Mouse (Mus musculus) stomach, embryonic 14.5 days (tissue): ENCODE measurements around the gene Snx4. TPM values are rescaled to one million over a fixed set of nuclear protein-coding genes. Genes with fewer than 3 reads are reported as not detected.

Source experiments
- ATAC-seq: fragments of 200-750 bp; cut with Nextera tagmentation; 2 replicates; pipeline ENCODE4 v1.8.0; 2017; ENCODE audit warnings: low read depth, moderate TSS enrichment; ENCODE audit not compliant: insufficient number of reproducible peaks, insufficient read depth, low FRiP score
- H3K27ac ChIP-seq: fragments of 300-500 bp; sonication (generic); 2 replicates; pipeline ENCODE4 v1.5.1; 2014; ENCODE audit warnings: mild to moderate bottlenecking, low read length, moderate library complexity, mixed read lengths
- H3K27me3 ChIP-seq: fragments of 300-500 bp; sonication (generic); 2 replicates; pipeline ENCODE4 v1.6.1; 2014; ENCODE audit warnings: low read length, control low read depth, mixed read lengths; ENCODE audit not compliant: control insufficient read depth, insufficient read depth
- H3K36me3 ChIP-seq: fragments of 300-500 bp; sonication (generic); 2 replicates; pipeline ENCODE4 v1.6.1; 2014; ENCODE audit warnings: mild to moderate bottlenecking, control low read depth, low read length, moderate library complexity, mixed read lengths; ENCODE audit not compliant: control insufficient read depth, insufficient read depth
- H3K4me1 ChIP-seq: fragments of 300-500 bp; sonication (generic); 2 replicates; pipeline ENCODE4 v1.6.1; 2014; ENCODE audit warnings: low read length, control low read depth, mixed read lengths; ENCODE audit not compliant: control insufficient read depth, insufficient read depth
- H3K4me2 ChIP-seq: fragments of 300-500 bp; sonication (generic); replicated peaks from 2 replicates; pipeline ENCODE4 v1.6.1; 2014; ENCODE audit warnings: low read depth, low read length, control low read depth
- H3K4me3 ChIP-seq: fragments of 300-500 bp; sonication (generic); 2 replicates; pipeline ENCODE4 v1.5.1; 2014; ENCODE audit warnings: low read depth, low read length, control low read depth
- H3K9ac ChIP-seq: fragments of 300-500 bp; sonication (generic); replicated peaks from 2 replicates; pipeline ENCODE4 v1.6.1; 2014; ENCODE audit warnings: low read depth, mild to moderate bottlenecking, control low read depth, low read length, moderate library complexity, mixed read lengths
- H3K9me3 ChIP-seq: fragments of 300-500 bp; sonication (generic); 2 replicates; pipeline ENCODE4 v1.6.1; 2016; ENCODE audit warnings: low read depth, low read length, control low read depth; ENCODE audit not compliant: control insufficient read depth
- WGBS: fragments of 180-500 bp; shearing (Covaris S2); extraction: QIAGEN DNeasy Blood & Tissue Kit; methylation state at CpG from one replicate; pipeline ENCODE4 v1.1.7; 2014; 5-methylcytosine and 5-hydroxymethylcytosine counted together
- polyA plus RNA-seq: library from polyadenylated mRNA; unstranded; fragments of >200 nt; fragmentation: Nextera tagmentation; extraction: Ambion mirVana; gene quantifications from 2 replicates; pipeline ENCODE4 v1.2.1, GENCODE M21; 2014

Gene Snx4
- polyA plus RNA-seq, 1 experiment from 2014 or later: 79.6 TPM

GRCm38 (mm10) chr16:33338492-33338891 lies 87.2 kb downstream of the Snx4 start:
- no peak overlapping the region for H3K27ac ChIP-seq
- H3K36me3 ChIP-seq: no peaks in the 10 kb centered on the region
- WGBS: 50% methylated on average over 4 of the region's 4 CpGs
- H3K9ac ChIP-seq: no peak overlapping the region
- ATAC-seq: no peak
- H3K4me3 ChIP-seq: no peak overlapping the region
- no peaks in the 10 kb centered on the region; the same call in 1 of the 2 replicates for H3K4me1 ChIP-seq
- H3K27me3 ChIP-seq: no peaks in the 10 kb centered on the region
- H3K9me3 ChIP-seq: no peaks in the 10 kb centered on the region
- H3K4me2 ChIP-seq: no peak overlapping the region

GRCm38 (mm10) chr16:33339476-33339875 lies 88.2 kb downstream of the Snx4 start:
- Histone ChIP-seq H3K36me3 (no peaks in the 10 kb centered on the region), H3K4me2 (no peak overlapping the region), H3K9ac (no peak overlapping the region), H3K9me3 (no peaks in the 10 kb centered on the region), H3K4me1 (no peaks in the 10 kb centered on the region; the same call in 1 of the 2 replicates), H3K27ac (no peak overlapping the region), H3K27me3 (no peaks in the 10 kb centered on the region), H3K4me3 (no peak overlapping the region)
- 64% methylated on average over 2 of the region's 2 CpGs for WGBS
- ATAC-seq: no peak

- no peak overlapping the region for H3K9ac ChIP-seq
- no peak overlapping the region for H3K4me3 ChIP-seq
- no peak for ATAC-seq
- H3K4me1 ChIP-seq: peaks cover 3% of the 10 kb centered on the region; the same call in 1 of the 2 replicates
- H3K4me2 ChIP-seq: no peak overlapping the region
- H3K9me3 ChIP-seq: no peaks in the 10 kb centered on the region
- 35% methylated on average over 1 of the region's 1 CpGs for WGBS
- no peaks in the 10 kb centered on the region for H3K27me3 ChIP-seq
- no peaks in the 10 kb centered on the region for H3K36me3 ChIP-seq
- H3K27ac ChIP-seq: no peak overlapping the region
Observed at GRCm38 (mm10) chr16:33342356-33342755, 91.1 kb downstream of the Snx4 start.

GRCm38 (mm10) chr16:33343106-33343505 lies 91.9 kb downstream of the Snx4 start:
- no peak overlapping the region for H3K9ac ChIP-seq
- no peak overlapping the region for H3K4me3 ChIP-seq
- 64% methylated on average over 5 of the region's 5 CpGs for WGBS
- H3K27me3 ChIP-seq: no peaks in the 10 kb centered on the region
- H3K4me2 ChIP-seq: no peak overlapping the region
- no peak overlapping the region for H3K27ac ChIP-seq
- H3K4me1 ChIP-seq: peaks cover 3% of the 10 kb centered on the region; the same call in 1 of the 2 replicates
- H3K9me3 ChIP-seq: no peaks in the 10 kb centered on the region
- no peak for ATAC-seq
- H3K36me3 ChIP-seq: no peaks in the 10 kb centered on the region

- no peaks in the 10 kb centered on the region for H3K36me3 ChIP-seq
- no peak overlapping the region for H3K4me2 ChIP-seq
- H3K4me1 ChIP-seq: peaks cover 3% of the 10 kb centered on the region; the same call in 1 of the 2 replicates
- no peak overlapping the region for H3K4me3 ChIP-seq
- no peak for ATAC-seq
- H3K27me3 ChIP-seq: no peaks in the 10 kb centered on the region
- no peak overlapping the region for H3K9ac ChIP-seq
- H3K27ac ChIP-seq: no peak overlapping the region
- no peaks in the 10 kb centered on the region for H3K9me3 ChIP-seq
- 85% methylated on average over 7 of the region's 7 CpGs for WGBS
Observed at GRCm38 (mm10) chr16:33343601-33344000, 92.4 kb downstream of the Snx4 start.

GRCm38 (mm10) chr16:33344379-33344778 lies 93.1 kb downstream of the Snx4 start:
- Histone ChIP-seq H3K27ac (no peak overlapping the region), H3K36me3 (no peaks in the 10 kb centered on the region), H3K4me1 (peaks cover 3% of the 10 kb centered on the region; the same call in 1 of the 2 replicates), H3K27me3 (no peaks in the 10 kb centered on the region), H3K4me2 (no peak overlapping the region), H3K9ac (no peak overlapping the region), H3K9me3 (no peaks in the 10 kb centered on the region), H3K4me3 (no peak overlapping the region)
- no peak for ATAC-seq
- 60% methylated on average over 9 of the region's 9 CpGs for WGBS

GRCm38 (mm10) chr16:33344875-33345274 lies 93.6 kb downstream of the Snx4 start:
- no peak overlapping the region for H3K4me2 ChIP-seq
- H3K36me3 ChIP-seq: no peaks in the 10 kb centered on the region
- H3K4me1 ChIP-seq: peaks cover 3% of the 10 kb centered on the region; the same call in 1 of the 2 replicates
- no peak overlapping the region for H3K9ac ChIP-seq
- H3K27me3 ChIP-seq: no peaks in the 10 kb centered on the region
- ATAC-seq: no peak
- no peak overlapping the region for H3K4me3 ChIP-seq
- H3K27ac ChIP-seq: no peak overlapping the region
- H3K9me3 ChIP-seq: no peaks in the 10 kb centered on the region
- 77% methylated on average over 4 of the region's 4 CpGs for WGBS

GRCm38 (mm10) chr16:33346376-33346775 lies 95.1 kb downstream of the Snx4 start:
- peaks cover 3% of the 10 kb centered on the region; the same call in 1 of the 2 replicates for H3K4me1 ChIP-seq
- 34% methylated on average over 3 of the region's 3 CpGs for WGBS
- no peak for ATAC-seq
- H3K36me3 ChIP-seq: no peaks in the 10 kb centered on the region
- peak overlapping the region; percentile 61; the same call in 1 of the 2 replicates for H3K27ac ChIP-seq
- no peaks in the 10 kb centered on the region for H3K27me3 ChIP-seq
- no peaks in the 10 kb centered on the region for H3K9me3 ChIP-seq
- H3K4me3 ChIP-seq: no peak overlapping the region
- no peak overlapping the region for H3K9ac ChIP-seq
- no peak overlapping the region for H3K4me2 ChIP-seq

GRCm38 (mm10) chr16:33347134-33347533 lies 95.9 kb downstream of the Snx4 start:
- Histone ChIP-seq H3K9ac (no peak overlapping the region), H3K9me3 (no peaks in the 10 kb centered on the region), H3K4me1 (peaks cover 3% of the 10 kb centered on the region; the same call in 1 of the 2 replicates), H3K4me2 (no peak overlapping the region), H3K4me3 (no peak overlapping the region), H3K36me3 (no peaks in the 10 kb centered on the region), H3K27me3 (no peaks in the 10 kb centered on the region), H3K27ac (no peak overlapping the region)
- no peak for ATAC-seq
- 48% methylated on average over 5 of the region's 5 CpGs for WGBS
